Mouse (Mus musculus) C2C12 (cell line): ENCODE data around the gene Echdc2.

Source experiments
- CEBPB ChIP-seq: IDR thresholded peaks from one replicate; pipeline ENCODE4 v1.6.1; 2011; ENCODE audit warnings: low read depth, mild to moderate bottlenecking, control low read depth, moderate library complexity
- CTCF ChIP-seq: IDR thresholded peaks from one replicate; pipeline ENCODE4 v1.5.1; 2011; ENCODE audit not compliant: control insufficient read depth, insufficient read depth, insufficient read length
- MYOD1 ChIP-seq: IDR thresholded peaks from one replicate; pipeline ENCODE4 v1.6.1; 2011; ENCODE audit warnings: low read depth; ENCODE audit not compliant: control insufficient read depth, insufficient read length

GRCm38 (mm10) chr4:108225341-108225872, 60.2 kb downstream of the Echdc2 start:
- TF ChIP-seq CEBPB (no peak), CTCF (no peak), MYOD1 (no peak)
